Mouse (Mus musculus) liver, postnatal 0 days (tissue): ENCODE data around the gene Aqp7. TPM values are rescaled to one million over a fixed set of nuclear protein-coding genes. Genes with fewer than 3 reads are reported as not detected.
A peak's percentile ranks its signal among the peaks of the same experiment; 100 is the strongest.

Experiments used
- ATAC-seq: fragments of 200-750 bp; cut with Nextera tagmentation; 2 replicates; pipeline ENCODE4 v1.8.0; 2017; ENCODE audit warnings: mild to moderate bottlenecking, moderate library complexity
- DNase-seq: peaks from one replicate; pipeline ENCODE4 v3.0.0-alpha.2; 2016
- H3K27ac ChIP-seq: fragments of 300-500 bp; sonication (generic); 2 replicates; pipeline ENCODE4 v1.5.1; 2014; ENCODE audit warnings: antibody characterized with exemption, moderate library complexity, mild to moderate bottlenecking, low read depth
- H3K27me3 ChIP-seq: fragments of 300-500 bp; sonication (generic); 2 replicates; pipeline ENCODE4 v1.6.1; 2014; ENCODE audit warnings: low read length, control low read depth, mixed read lengths; ENCODE audit not compliant: insufficient read depth
- H3K36me3 ChIP-seq: fragments of 300-500 bp; sonication (generic); replicated peaks from 2 replicates; pipeline ENCODE4 v1.6.1; 2014; ENCODE audit warnings: mild to moderate bottlenecking, control low read depth, low read length, moderate library complexity, mixed read lengths; ENCODE audit not compliant: insufficient read depth
- H3K4me1 ChIP-seq: fragments of 300-500 bp; sonication (generic); 2 replicates; pipeline ENCODE4 v1.6.1; 2014; ENCODE audit warnings: antibody characterized with exemption, mild to moderate bottlenecking, control low read depth; ENCODE audit not compliant: insufficient read depth
- H3K4me2 ChIP-seq: fragments of 300-500 bp; sonication (generic); 2 replicates; pipeline ENCODE4 v1.6.1; 2014; ENCODE audit warnings: low read depth, mild to moderate bottlenecking, low read length, moderate library complexity, mixed read lengths
- H3K4me3 ChIP-seq: fragments of 300-500 bp; sonication (generic); 2 replicates; pipeline ENCODE4 v1.5.1; 2014; ENCODE audit warnings: low read depth, low read length
- H3K9ac ChIP-seq: fragments of 300-500 bp; sonication (generic); replicated peaks from 2 replicates; pipeline ENCODE4 v1.6.1; 2014; ENCODE audit warnings: mild to moderate bottlenecking, moderate library complexity
- H3K9me3 ChIP-seq: fragments of 300-500 bp; sonication (generic); 2 replicates; pipeline ENCODE4 v1.6.1; 2016; ENCODE audit warnings: mild to moderate bottlenecking, control low read depth, low read length, mixed read lengths
- CTCF ChIP-seq: sonication (generic); IDR thresholded peaks from 2 replicates; pipeline ENCODE4 v1.5.1; 2016; ENCODE audit warnings: antibody characterized with exemption, low read depth
- EP300 ChIP-seq: IDR thresholded peaks from 2 replicates; pipeline ENCODE4 v1.6.1; 2016; ENCODE audit warnings: antibody characterized with exemption, low read depth, mild to moderate bottlenecking
- WGBS: fragments of 180-500 bp; shearing (Covaris S2); extraction: QIAGEN DNeasy Blood & Tissue Kit; methylation state at CpG from one replicate; pipeline ENCODE4 v1.1.7; 2014; ENCODE audit not compliant: insufficient replicate concordance; 5-methylcytosine and 5-hydroxymethylcytosine counted together
- polyA plus RNA-seq: library from polyadenylated mRNA; unstranded; fragments of >200 nt; fragmentation: Nextera tagmentation; extraction: Ambion mirVana; gene quantifications from 2 replicates; pipeline ENCODE4 v1.2.1, GENCODE M21; 2015

Gene Aqp7
- polyA plus RNA-seq, 1 experiment from 2014 or later: 2.1 TPM

DNA sequence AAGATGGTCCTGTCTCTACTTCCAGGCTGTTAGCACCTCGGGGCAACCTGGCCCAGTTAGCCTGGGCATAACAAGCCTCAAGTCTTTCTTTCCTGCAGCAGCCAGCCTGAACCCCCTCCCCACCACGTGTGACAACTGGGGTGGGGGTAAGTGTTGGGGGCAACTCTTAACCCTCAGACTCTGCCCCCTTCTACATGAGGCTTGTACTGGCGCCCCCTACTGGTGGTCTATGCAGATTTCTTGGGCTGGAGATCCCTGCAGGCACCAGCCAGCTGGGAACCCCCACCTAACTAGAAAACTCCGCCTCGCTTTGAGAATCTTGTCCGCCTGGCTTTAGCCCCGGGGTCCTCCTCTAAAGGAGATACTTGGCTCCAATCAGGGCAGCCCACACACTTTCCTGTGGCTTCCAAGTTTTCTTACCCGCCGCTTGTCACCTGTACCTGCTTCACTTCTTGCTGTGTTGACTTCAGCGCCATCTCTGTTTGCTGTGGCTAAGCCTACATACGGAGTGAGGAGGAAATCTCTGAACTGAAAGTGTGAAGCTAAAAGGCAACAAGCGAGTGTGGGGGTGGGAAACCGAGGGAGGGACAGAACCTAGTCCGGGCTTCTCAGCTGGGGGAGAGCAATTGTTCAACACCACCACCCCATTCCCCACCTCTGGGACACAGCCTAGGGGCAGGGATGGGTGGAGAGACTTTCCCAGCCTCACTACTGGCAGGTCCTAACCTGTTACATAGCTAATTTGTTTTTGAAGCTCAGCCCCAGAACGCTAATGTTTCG is 16.1 kb upstream of the Aqp7 start:
- DNase-seq: peak; percentile 60
- WGBS: 21% methylated on average over 16 of the region's 16 CpGs
- H3K36me3 ChIP-seq: no peaks in the 10 kb centered on the region
- H3K4me2 ChIP-seq: peak overlapping the region; percentile 59
- no peak overlapping the region for H3K27ac ChIP-seq
- no peak for ATAC-seq
- peak overlapping the region; percentile 13; the same call in 1 of the 2 replicates for H3K4me3 ChIP-seq
- no peak for TF ChIP-seq EP300
- TF ChIP-seq CTCF: peak; percentile 65
- H3K9me3 ChIP-seq: no peaks in the 10 kb centered on the region
- peaks cover 3% of the 10 kb centered on the region; the same call in 1 of the 2 replicates for H3K4me1 ChIP-seq
- H3K9ac ChIP-seq: 0 out of 2 replicates have a peak overlapping the region, but pooled peaks have one; percentile 26
- H3K27me3 ChIP-seq: no peaks in the 10 kb centered on the region

DNA sequence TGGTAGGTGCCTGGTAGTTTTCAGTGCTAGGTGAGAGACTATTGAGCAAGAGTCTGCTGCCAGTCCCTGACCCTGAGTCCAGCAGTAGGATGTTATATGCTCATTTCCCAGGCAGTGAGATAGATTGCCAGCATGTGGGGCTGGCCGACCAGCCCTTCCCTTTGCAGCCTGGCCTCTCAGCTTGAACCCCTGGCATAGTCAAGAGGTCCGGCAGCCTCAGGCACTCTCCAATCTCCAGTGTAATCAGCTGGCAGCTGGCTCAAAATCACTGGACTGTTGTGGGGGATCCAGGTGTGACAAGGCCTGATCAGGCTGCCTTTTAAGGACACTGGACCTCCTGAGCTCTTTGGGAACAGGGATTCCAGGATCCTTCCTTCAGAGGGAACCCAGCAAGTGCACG is 15.4 kb upstream of the Aqp7 start:
- Histone ChIP-seq H3K4me2 (no peak overlapping the region), H3K27me3 (no peaks in the 10 kb centered on the region), H3K36me3 (no peaks in the 10 kb centered on the region), H3K9me3 (no peaks in the 10 kb centered on the region), H3K4me1 (peaks cover 3% of the 10 kb centered on the region; the same call in 1 of the 2 replicates), H3K4me3 (no peak overlapping the region), H3K27ac (no peak overlapping the region), H3K9ac (no peak overlapping the region)
- WGBS: 58% methylated on average over 3 of the region's 3 CpGs
- ATAC-seq (peak; percentile 49; the same call in 1 of the 2 replicates), DNase-seq (no peak)
- TF ChIP-seq CTCF (no peak), EP300 (no peak)

DNA sequence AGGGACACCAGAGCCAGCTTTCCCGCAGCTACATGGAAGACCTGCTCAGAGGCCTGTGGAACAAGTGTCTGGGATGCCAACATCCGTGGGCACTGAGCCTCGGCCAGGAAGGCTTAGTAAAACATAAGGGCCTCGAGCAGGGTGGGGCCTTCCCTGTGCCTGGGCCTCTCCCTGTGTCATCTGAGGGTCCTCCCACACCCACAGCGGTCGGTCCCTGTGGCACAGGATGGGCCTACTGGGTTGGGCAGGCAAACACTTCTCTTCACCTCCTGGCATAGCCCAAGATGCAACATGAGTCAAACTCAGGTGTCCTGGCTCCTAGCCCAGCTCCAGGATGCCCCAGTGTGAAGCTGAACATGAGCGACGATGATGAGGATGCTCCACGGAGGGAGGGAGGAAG is 9.4 kb upstream of the Aqp7 start:
- TF ChIP-seq EP300 (no peak), CTCF (no peak)
- no peak overlapping the region for H3K27ac ChIP-seq
- WGBS: 65% methylated on average over 8 of the region's 9 CpGs
- ATAC-seq (no peak), DNase-seq (no peak)
- H3K4me3 ChIP-seq: no peak overlapping the region
- no peaks in the 10 kb centered on the region for H3K27me3 ChIP-seq
- H3K36me3 ChIP-seq: no peaks in the 10 kb centered on the region
- no peak overlapping the region for H3K4me2 ChIP-seq
- no peaks in the 10 kb centered on the region for H3K9me3 ChIP-seq
- H3K4me1 ChIP-seq: 0 out of 2 replicates have a peak, but pooled peaks cover 2% of the 10 kb centered on the region
- no peak overlapping the region for H3K9ac ChIP-seq

DNA sequence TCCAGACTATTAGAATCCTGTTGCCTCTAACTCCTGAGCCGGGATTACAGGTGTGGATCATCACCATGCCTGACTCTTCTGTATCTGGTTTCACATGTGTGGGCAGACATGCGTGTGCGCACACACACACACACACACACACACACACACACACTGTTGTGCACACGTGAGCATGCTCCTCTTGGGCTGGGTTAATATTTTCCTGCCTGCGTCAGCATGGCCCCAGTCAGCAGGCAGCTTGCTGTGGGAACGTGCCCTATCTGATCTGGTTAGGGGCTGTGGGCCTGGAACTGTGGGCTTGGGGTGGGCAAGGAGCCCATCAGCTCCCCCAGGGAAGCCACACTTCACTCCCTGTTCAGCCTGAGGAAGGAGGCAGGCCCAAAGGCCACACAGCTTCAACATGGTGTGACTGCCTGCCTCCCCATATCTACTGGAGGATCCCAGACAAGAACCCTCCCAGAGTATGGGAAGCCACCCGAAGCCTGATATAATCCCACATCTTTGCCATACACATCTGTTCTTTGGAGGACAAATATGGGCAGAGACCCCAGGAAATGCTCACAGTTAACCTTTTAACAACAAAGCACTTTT is 8.9 kb upstream of the Aqp7 start:
- ATAC-seq (peak; percentile 75), DNase-seq (no peak)
- no peak overlapping the region for H3K9ac ChIP-seq
- no peak for TF ChIP-seq CTCF
- TF ChIP-seq EP300: no peak
- H3K4me3 ChIP-seq: no peak overlapping the region
- H3K4me2 ChIP-seq: no peak overlapping the region
- no peak overlapping the region for H3K27ac ChIP-seq
- H3K9me3 ChIP-seq: no peaks in the 10 kb centered on the region
- WGBS: 57% methylated on average over 7 of the region's 7 CpGs
- no peaks in the 10 kb centered on the region for H3K36me3 ChIP-seq
- H3K4me1 ChIP-seq: 0 out of 2 replicates have a peak, but pooled peaks cover 2% of the 10 kb centered on the region
- no peaks in the 10 kb centered on the region for H3K27me3 ChIP-seq

DNA sequence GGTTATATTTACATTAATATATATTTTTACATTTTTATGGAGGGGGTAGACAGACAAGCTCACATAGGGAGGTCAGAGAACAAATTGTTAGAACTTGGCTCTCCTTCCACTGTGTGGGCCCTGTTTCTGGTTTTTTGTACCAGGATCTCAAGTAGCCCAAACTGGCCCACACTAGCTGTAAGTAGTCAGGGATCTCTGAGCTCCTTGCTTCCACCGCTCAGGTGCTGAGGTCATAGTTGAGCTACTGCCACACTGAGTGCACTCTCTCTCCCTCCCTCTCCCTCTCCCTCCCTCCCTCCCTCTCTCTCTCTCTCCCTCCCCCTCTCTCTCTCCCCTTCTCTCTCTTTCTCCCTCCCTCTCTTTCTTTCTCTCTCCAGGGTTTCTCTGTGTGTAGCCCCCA is 8.3 kb upstream of the Aqp7 start:
- 68% methylated on average over 1 of the region's 1 CpGs for WGBS
- H3K36me3 ChIP-seq: no peaks in the 10 kb centered on the region
- no peaks in the 10 kb centered on the region for H3K27me3 ChIP-seq
- peak; percentile 24; the same call in 1 of the 2 replicates for ATAC-seq
- H3K4me3 ChIP-seq: no peak overlapping the region
- H3K4me1 ChIP-seq: 0 out of 2 replicates have a peak, but pooled peaks cover 2% of the 10 kb centered on the region
- no peak overlapping the region for H3K27ac ChIP-seq
- no peak overlapping the region for H3K9ac ChIP-seq
- no peak overlapping the region for H3K4me2 ChIP-seq
- H3K9me3 ChIP-seq: no peaks in the 10 kb centered on the region
- DNase-seq: no peak
- TF ChIP-seq EP300 (no peak), CTCF (no peak)

DNA sequence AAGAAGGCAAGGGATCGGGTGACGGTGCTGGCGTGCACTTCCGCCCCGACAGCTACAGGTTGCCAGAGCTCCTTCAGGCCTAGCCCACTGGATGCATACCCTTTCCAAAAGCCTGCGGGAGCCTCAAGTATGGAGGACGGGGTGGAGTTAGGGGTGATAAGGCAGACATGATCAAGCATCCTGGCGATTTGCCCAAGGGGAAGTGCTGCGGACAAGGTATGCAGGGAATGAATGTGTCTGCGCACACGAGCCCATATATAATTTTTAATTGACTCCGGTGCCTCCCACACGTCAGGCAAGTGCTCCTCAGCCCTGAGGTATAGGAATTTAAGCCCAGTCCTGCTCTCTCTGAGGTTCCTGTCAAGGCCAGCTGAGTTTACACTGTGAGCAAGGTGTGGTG is 7.2 kb upstream of the Aqp7 start:
- 67% methylated on average over 13 of the region's 13 CpGs for WGBS
- Histone ChIP-seq H3K27me3 (no peaks in the 10 kb centered on the region), H3K36me3 (no peaks in the 10 kb centered on the region), H3K4me3 (no peak overlapping the region), H3K27ac (no peak overlapping the region), H3K4me2 (peak overlapping the region; percentile 31; the same call in 1 of the 2 replicates), H3K4me1 (peaks cover 5% of the 10 kb centered on the region; the same call in 1 of the 2 replicates), H3K9me3 (no peaks in the 10 kb centered on the region), H3K9ac (no peak overlapping the region)
- no peak for ATAC-seq
- DNase-seq: peak; percentile 42
- TF ChIP-seq EP300 (no peak), CTCF (no peak)
